Mouse (Mus musculus) cortical plate, adult 2 months (tissue): ENCODE measurements at regions not wholly inside any gene's neighbourhood (a gene's known extent, or its start where the extent isn't known, plus 50 kb on each side); places are given as distances from the start of the nearest gene placed in this dataset.

Source experiments
- H3K27ac ChIP-seq: fragments of 200-500 bp; 2 replicates; pipeline ENCODE4 v1.5.1; 2012; ENCODE audit warnings: low read length, control low read depth, inconsistent platforms; ENCODE audit not compliant: insufficient read depth
- H3K4me1 ChIP-seq: fragments of 200-500 bp; 2 replicates; pipeline ENCODE4 v1.6.1; 2011; ENCODE audit warnings: low read length; ENCODE audit not compliant: control insufficient read depth, insufficient read depth
- H3K4me3 ChIP-seq: fragments of 200-500 bp; 2 replicates; pipeline ENCODE4 v1.5.1; 2011; ENCODE audit warnings: mild to moderate bottlenecking, low read length, control low read depth; ENCODE audit not compliant: insufficient read depth
- CTCF ChIP-seq: fragments of 200-500 bp; IDR thresholded peaks from 2 replicates; pipeline ENCODE4 v1.5.1; 2011; ENCODE audit warnings: mild to moderate bottlenecking, control low read depth, low read length; ENCODE audit not compliant: insufficient read depth; ENCODE audit errors: extremely low read depth
- POLR2A ChIP-seq: fragments of 200-500 bp; IDR thresholded peaks from 2 replicates; pipeline ENCODE4 v1.6.1; 2011; ENCODE audit warnings: mild to moderate bottlenecking, low read length, control low read depth; ENCODE audit not compliant: insufficient read depth; ENCODE audit errors: extremely low read depth

DNA sequence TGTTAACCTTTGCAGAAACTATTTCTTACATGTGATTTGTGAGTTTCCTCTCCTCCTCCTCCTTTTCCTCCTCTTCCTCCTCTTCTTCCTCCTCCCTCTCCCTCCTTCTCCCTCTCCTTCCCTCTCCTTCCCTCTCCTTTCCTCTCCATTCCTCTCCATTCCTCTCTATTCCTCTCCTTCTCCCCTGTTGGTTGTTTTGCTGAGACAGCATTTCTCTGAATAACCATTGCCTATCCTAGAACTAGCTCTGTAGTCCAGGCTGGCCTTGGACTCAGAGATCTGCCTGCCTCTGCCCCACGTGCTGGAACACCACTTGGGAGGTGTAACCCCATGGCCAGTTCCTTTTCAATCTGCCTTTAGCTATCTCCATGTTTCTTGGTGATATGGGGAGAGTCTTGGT lies 133.7 kb upstream of the Gdnf start:
- no peak for TF ChIP-seq CTCF
- TF ChIP-seq POLR2A, result no peak
- no peak overlapping the region for H3K4me3 ChIP-seq
- H3K27ac ChIP-seq, result no peak overlapping the region
- no peaks in the 10 kb centered on the region for H3K4me1 ChIP-seq

DNA sequence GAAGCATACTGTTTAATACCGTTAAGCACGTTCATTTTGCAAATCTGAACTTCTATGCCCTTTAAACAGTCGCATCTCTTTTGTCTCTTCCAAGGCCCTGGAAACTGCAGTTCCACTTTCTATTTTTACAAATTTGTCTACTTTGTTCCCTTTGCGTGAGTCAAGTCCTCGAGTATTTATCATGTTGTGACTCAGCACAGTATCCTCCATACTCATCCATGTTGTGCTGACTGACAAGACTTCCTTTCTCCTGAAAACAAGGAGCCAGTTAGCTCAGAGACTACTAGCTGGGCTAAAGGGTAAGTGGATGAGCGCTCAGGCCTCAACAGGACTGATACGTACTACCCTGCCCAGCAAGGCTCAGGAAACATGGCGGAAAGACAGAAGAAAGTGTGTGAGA lies 131.9 kb upstream of the Gdnf start:
- TF ChIP-seq POLR2A (no peak), CTCF (no peak)
- Histone ChIP-seq H3K4me1 (no peaks in the 10 kb centered on the region), H3K27ac (no peak overlapping the region), H3K4me3 (no peak overlapping the region)

DNA sequence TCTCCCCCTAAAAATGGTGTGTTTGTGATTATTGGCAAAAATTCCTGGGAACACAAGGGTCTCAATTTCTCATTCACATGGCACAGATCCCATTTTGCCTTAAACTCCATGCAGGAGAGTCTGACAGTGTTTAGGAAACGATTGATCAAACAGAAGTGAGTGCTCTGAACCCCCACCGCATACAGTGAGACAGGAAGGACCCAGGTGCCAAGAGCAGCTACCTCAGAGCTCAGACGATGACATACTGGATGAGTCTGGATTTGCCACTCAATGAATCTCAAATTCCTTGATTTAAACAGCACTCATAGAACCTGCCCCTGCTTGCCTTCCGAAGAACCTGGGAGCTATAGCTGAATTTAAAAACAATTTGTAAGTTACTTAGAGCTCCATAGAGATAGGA lies 129.6 kb upstream of the Gdnf start:
- Histone ChIP-seq H3K4me1 (no peaks in the 10 kb centered on the region), H3K4me3 (no peak overlapping the region), H3K27ac (no peak overlapping the region)
- no peak for TF ChIP-seq CTCF
- no peak for TF ChIP-seq POLR2A

DNA sequence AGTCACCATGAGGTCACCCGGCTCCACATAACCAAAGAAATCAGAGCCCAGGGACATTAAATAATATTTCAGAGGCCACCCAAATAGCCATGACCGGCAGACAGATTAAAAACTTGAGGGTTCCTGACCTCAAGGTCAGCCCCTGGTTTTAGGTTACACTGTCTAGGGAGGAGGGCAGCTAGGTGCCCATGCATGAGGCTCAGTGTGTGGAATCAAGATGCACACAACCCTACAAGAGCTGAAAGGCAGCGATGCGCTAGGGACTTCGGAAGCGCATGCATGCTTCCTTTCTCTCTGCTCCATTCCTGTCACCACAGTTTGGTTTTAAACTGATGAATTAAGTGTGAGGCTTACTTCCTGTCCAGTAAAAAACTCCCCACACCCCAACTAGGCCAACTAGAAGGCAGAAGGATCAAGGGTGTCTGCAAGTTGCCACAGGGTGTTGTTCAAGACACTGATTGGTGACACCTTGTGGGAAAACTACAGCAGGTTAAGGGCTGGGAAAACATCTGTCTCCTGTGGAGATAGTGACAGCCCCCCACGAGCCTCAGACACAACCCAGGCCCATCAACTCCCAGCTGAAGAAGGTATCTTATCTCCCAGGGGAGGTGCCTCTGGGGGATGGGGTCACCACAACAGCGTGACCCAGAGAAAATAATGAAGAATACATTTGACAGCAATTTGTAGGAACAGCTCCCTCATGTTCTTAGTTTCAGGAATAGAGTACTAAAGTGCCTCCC lies 127.2 kb upstream of the Gdnf start:
- Histone ChIP-seq H3K27ac (no peak overlapping the region), H3K4me1 (no peaks in the 10 kb centered on the region), H3K4me3 (no peak overlapping the region)
- TF ChIP-seq CTCF (no peak), POLR2A (no peak)

DNA sequence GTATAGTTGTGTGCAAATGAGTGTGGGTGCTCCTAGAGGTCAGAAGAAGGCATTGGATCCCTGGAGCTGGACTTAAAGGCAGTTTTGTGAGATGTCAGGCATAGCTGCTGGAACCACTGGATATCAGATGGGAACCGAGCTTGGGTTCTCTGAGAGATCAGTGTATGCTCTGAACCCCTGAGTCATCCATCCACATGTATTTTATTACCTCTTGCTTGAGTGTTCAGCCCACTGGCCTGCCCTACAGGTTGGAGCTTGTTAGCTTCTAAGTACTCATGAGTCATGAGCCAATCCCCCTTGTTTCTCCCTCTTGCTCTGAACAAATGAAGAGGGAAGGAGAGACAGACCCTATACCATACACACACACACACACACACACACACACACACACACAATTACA lies 119.4 kb upstream of the Gdnf start:
- H3K27ac ChIP-seq, result no peak overlapping the region
- TF ChIP-seq POLR2A, result no peak
- TF ChIP-seq CTCF, result no peak

DNA sequence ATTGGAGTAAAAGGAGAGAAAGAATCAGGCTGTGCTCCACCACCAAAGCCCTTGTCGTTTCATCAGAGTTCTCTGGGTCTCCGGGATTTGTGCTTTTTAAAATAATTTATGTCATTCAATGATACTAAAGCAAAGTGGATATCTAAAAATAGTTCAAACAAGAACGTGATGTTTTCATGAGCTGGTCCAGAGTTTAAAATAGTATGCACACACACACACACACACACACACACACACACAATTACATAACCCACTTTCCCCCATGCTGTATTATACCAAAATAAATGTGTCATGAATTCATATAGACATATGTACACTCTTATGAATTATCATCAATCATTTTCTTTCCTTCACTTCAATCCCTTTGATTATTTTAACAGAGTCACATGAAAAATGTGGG lies 118.5 kb upstream of the Gdnf start:
- H3K4me3 ChIP-seq, result no peak overlapping the region
- no peak for TF ChIP-seq POLR2A

More for the DNA sequence above, 119.4 kb upstream of the Gdnf start:
- H3K4me1 ChIP-seq, result no peaks in the 10 kb centered on the region
- no peak overlapping the region for H3K4me3 ChIP-seq

DNA sequence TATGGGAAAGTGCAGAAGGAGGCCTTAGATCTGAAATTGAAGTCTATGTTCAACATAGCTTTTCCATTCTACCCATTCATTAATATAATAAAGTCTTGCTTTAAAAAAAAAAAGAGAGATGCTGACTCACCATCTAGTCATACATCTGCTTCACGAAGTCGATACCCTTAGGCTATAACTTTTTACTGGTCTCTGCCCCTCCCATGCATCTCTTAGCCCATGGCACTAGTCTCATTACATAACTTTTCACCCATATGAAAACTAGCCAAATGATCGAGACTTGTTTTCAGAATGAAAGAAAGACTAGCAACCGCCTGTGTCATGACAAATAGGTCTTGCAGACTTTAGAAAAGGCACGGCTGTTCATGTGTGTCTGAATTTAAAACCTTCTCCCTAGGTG lies 116.6 kb upstream of the Gdnf start:
- no peak overlapping the region for H3K4me3 ChIP-seq
- H3K27ac ChIP-seq, result no peak overlapping the region
- TF ChIP-seq POLR2A, result no peak
- no peak for TF ChIP-seq CTCF
- H3K4me1 ChIP-seq, result no peaks in the 10 kb centered on the region

More for the DNA sequence above, 118.5 kb upstream of the Gdnf start:
- Histone ChIP-seq H3K4me1 (no peaks in the 10 kb centered on the region), H3K27ac (no peak overlapping the region)

DNA sequence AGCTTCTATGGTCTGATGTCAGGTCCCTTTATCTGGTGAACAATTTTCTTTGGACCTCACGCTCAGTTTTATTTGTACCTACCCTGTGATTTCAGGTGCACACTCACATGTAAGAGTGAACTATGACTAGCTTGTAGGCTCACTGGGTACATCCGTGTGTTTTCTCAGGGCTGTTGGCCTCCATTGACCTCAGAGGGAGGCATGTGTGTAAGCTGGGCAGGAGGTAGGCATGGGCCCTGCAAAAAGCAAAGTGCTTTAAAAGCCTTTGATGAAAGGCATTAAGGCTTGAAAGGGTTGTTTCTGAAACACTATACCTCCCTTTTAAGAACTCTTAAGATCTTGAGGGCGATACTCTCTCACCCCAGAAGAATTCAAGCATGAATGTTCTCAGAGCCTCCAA lies 112.9 kb upstream of the Gdnf start:
- Histone ChIP-seq H3K27ac (no peak overlapping the region), H3K4me1 (no peaks in the 10 kb centered on the region), H3K4me3 (no peak overlapping the region)
- TF ChIP-seq POLR2A, result no peak
- no peak for TF ChIP-seq CTCF

DNA sequence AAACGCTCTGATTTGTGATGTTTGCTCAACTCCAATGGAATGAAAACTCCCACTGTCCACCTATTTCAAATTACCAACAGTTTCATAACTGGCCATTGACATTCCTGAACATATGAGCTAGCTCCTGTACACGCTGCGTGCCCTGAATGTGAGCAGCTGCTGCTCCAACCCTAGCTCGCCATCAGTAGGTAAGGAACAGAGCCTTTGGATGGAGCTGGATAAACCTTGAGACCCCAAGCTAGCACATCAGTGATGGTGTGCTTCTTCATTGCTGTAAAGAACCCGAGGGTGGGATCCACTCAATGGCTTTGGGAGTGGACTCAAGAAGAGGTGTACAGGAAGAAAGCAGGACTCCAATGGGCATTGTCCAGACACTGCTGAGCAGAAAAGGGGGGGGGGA lies 101.8 kb upstream of the Gdnf start:
- Histone ChIP-seq H3K4me3 (no peak overlapping the region), H3K27ac (no peak overlapping the region), H3K4me1 (no peaks in the 10 kb centered on the region)
- TF ChIP-seq POLR2A, result no peak
- TF ChIP-seq CTCF, result no peak

DNA sequence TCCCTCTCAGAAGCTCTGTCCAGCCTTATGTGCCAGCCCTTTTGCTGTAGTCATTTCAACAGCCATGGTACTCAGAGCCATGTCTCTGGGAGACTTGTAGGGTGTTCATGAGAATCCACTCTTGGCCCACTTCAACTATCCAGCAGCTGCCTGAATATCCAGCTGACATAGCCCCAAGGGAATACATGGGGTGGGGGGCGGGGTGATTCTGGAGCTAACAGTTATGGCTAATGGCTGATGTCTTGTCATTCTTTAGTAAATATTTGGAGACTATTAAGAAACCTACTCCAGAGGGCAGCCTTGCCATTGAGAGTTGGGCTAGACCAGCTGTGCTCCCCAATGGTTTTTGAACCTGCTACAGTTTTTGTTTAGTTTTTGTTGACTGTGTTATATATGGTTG lies 96.0 kb upstream of the Gdnf start:
- no peaks in the 10 kb centered on the region for H3K4me1 ChIP-seq
- no peak overlapping the region for H3K27ac ChIP-seq
- TF ChIP-seq POLR2A (no peak), CTCF (no peak)
- H3K4me3 ChIP-seq, result no peak overlapping the region
